Comparison of ENCODE assay signal across 19 mouse cellular contexts in genomic region chr3:157866251-157866650, GRCm38 (mm10). TPM values are rescaled to one million over a fixed set of nuclear protein-coding genes. Genes with fewer than 3 reads are reported as not detected.
A peak's percentile ranks its signal among the peaks of the same experiment; 100 is the strongest.
DNase-seq lines count a peak whose midpoint lies in the region; ATAC-seq and TF ChIP-seq lines count a peak whose summit lies in the region.
"Had no signal": no experiment of that assay in that cellular context is flagged by ENCODE, and none has a peak within 500 bp of the region (broad histone marks: within the 10 kb centered on the region; RNA-seq: fewer than 3 reads in every experiment).

No protein-coding gene starts in this region.

- no peaks in the 10 kb centered on the region for H3K36me3 ChIP-seq in kidney, embryonic 14.5 days (ENCODE audit: control insufficient read depth, insufficient read depth, low read length)
- H3K36me3 ChIP-seq in kidney, postnatal 0 days (ENCODE audit: insufficient read depth, low read length) = no peaks in the 10 kb centered on the region
- H3K36me3 ChIP-seq in intestine, embryonic 15.5 days = no peaks in the 10 kb centered on the region
- H3K36me3 ChIP-seq in myocyte (ENCODE audit: control insufficient read depth, insufficient read depth) = no peaks in the 10 kb centered on the region
- H3K36me3 ChIP-seq: embryonic facial prominence, embryonic 12.5 days; heart, embryonic 12.5 days; hindbrain, embryonic 12.5 days had no signal

- H3K4me2 ChIP-seq in kidney, embryonic 14.5 days (replicated peaks; ENCODE audit: low read depth, low read length) = no peak overlapping the region
- no peak overlapping the region for H3K4me2 ChIP-seq in kidney, postnatal 0 days (ENCODE audit: low read length)
- peak overlapping the region; percentile 30; the same call in 1 of the 2 replicates for H3K4me2 ChIP-seq in intestine, embryonic 15.5 days (replicated peaks)
- peak overlapping the region; percentile 1 for H3K4me2 ChIP-seq in myocyte (ENCODE audit: low read depth)
- H3K4me2 ChIP-seq: embryonic facial prominence, embryonic 12.5 days; heart, embryonic 12.5 days; hindbrain, embryonic 12.5 days had no signal

- no peaks in the 10 kb centered on the region for H3K9me3 ChIP-seq in kidney, embryonic 14.5 days (ENCODE audit: control insufficient read depth, low read length)
- no peaks in the 10 kb centered on the region for H3K9me3 ChIP-seq in kidney, postnatal 0 days (replicated peaks; ENCODE audit: low read length)
- no peaks in the 10 kb centered on the region for H3K9me3 ChIP-seq in intestine, embryonic 15.5 days
- H3K9me3 ChIP-seq: embryonic facial prominence, embryonic 12.5 days; heart, embryonic 12.5 days; hindbrain, embryonic 12.5 days had no signal

- no peaks in the 10 kb centered on the region for H3K4me1 ChIP-seq in kidney, embryonic 14.5 days (ENCODE audit: control insufficient read depth, insufficient read depth, low read length)
- no peaks in the 10 kb centered on the region for H3K4me1 ChIP-seq in kidney, postnatal 0 days (replicated peaks; ENCODE audit: insufficient read depth, low read length)
- H3K4me1 ChIP-seq in intestine, embryonic 15.5 days (replicated peaks) = no peaks in the 10 kb centered on the region
- H3K4me1 ChIP-seq: embryonic facial prominence, embryonic 12.5 days; heart, embryonic 12.5 days; hindbrain, embryonic 12.5 days had no signal

- no peak for TF ChIP-seq POLR2A in myocyte (IDR thresholded peaks at IDR 0.05; ENCODE audit: insufficient read length, low read depth)

- no peak overlapping the region for H3K4me3 ChIP-seq in kidney, embryonic 14.5 days (ENCODE audit: low read length)
- no peak overlapping the region for H3K4me3 ChIP-seq in kidney, postnatal 0 days (replicated peaks; ENCODE audit: low read depth, low read length)
- no peak overlapping the region for H3K4me3 ChIP-seq in intestine, embryonic 15.5 days (replicated peaks)
- H3K4me3 ChIP-seq in myocyte = no peak overlapping the region
- H3K4me3 ChIP-seq: embryonic facial prominence, embryonic 12.5 days; heart, embryonic 12.5 days; hindbrain, embryonic 12.5 days had no signal

- no peaks in the 10 kb centered on the region for H3K27me3 ChIP-seq in kidney, embryonic 14.5 days (ENCODE audit: control insufficient read depth, insufficient read depth, low read length)
- no peaks in the 10 kb centered on the region for H3K27me3 ChIP-seq in kidney, postnatal 0 days (ENCODE audit: insufficient read depth, low read length)
- H3K27me3 ChIP-seq in intestine, embryonic 15.5 days (replicated peaks) = no peaks in the 10 kb centered on the region
- H3K27me3 ChIP-seq in myocyte (ENCODE audit: control insufficient read depth, insufficient read depth, insufficient read length) = no peaks in the 10 kb centered on the region
- H3K27me3 ChIP-seq: embryonic facial prominence, embryonic 12.5 days; heart, embryonic 12.5 days; hindbrain, embryonic 12.5 days; Patski had no signal

- no peak overlapping the region for H3ac ChIP-seq in myocyte (ENCODE audit: control insufficient read depth, insufficient read length)

- H3K27ac ChIP-seq in kidney, embryonic 14.5 days (ENCODE audit: low read depth, low read length) = no peak overlapping the region
- no peak overlapping the region for H3K27ac ChIP-seq in kidney, postnatal 0 days
- no peak overlapping the region for H3K27ac ChIP-seq in intestine, embryonic 15.5 days
- H3K27ac ChIP-seq: embryonic facial prominence, embryonic 12.5 days; hindbrain, embryonic 12.5 days had no signal

- intact Hi-C loops in gastrocnemius, postnatal 36 days (cut with DNase I) = no loop called here

- WGBS in kidney, embryonic 14.5 days = 38% methylated on average over 4 of the region's 4 CpGs
- WGBS in kidney, postnatal 0 days = 42% methylated on average over 4 of the region's 4 CpGs
- 52% methylated on average over 4 of the region's 4 CpGs for WGBS in intestine, embryonic 15.5 days

- H3K79me2 ChIP-seq in myocyte (ENCODE audit: control insufficient read depth, insufficient read depth) = no peaks in the 10 kb centered on the region

- no peak for TF ChIP-seq CTCF in kidney, postnatal 0 days (IDR thresholded peaks at IDR 0.05; ENCODE audit: low read depth)

- no peak overlapping the region for H3K9ac ChIP-seq in kidney, embryonic 14.5 days (ENCODE audit: low read depth, low read length)
- no peak overlapping the region for H3K9ac ChIP-seq in kidney, postnatal 0 days (ENCODE audit: low read depth, low read length)
- no peak overlapping the region for H3K9ac ChIP-seq in intestine, embryonic 15.5 days
- H3K9ac ChIP-seq: embryonic facial prominence, embryonic 12.5 days; heart, embryonic 12.5 days; hindbrain, embryonic 12.5 days had no signal

- DNase-seq in kidney, adult 11 months = peak; percentile 8
- no peak for DNase-seq in kidney, postnatal 0 days (ENCODE audit: low spot score)
- no peak for DNase-seq in kidney, adult 18-20 months
- no peak for DNase-seq in gastrocnemius, adult 18-20 months (ENCODE audit: low spot score)
- no peak for DNase-seq in gastrocnemius, postnatal 36 days
- DNase-seq: adrenal gland, postnatal 14 days; cerebellum, adult 11-12 months; cerebellum, adult 9-10 months; cerebellum, postnatal 25 days; gastrocnemius, postnatal 14 days had no signal

- no peak for ATAC-seq in kidney, embryonic 14.5 days (ENCODE audit: low FRiP score, low TSS enrichment)
- 0 out of 2 replicates have a peak, but pooled peaks have one; percentile 33 for ATAC-seq in kidney, postnatal 0 days (replicated peaks; ENCODE audit: low FRiP score, low read depth)
- ATAC-seq in intestine, embryonic 15.5 days = peak; percentile 92
- ATAC-seq: activated CD4-positive, CD25-positive, alpha-beta regulatory T cell, adult 4 months; forebrain, embryonic 16.5 days had no signal

TF ChIP-seq in myocyte, 11 proteins besides CTCF, POLR2A, EP300 and RAD21:
- TF ChIP-seq MYOD1 (IDR thresholded peaks at IDR 0.05; ENCODE audit: control insufficient read depth in 1 of 3, insufficient read length in 2 of 3, low read depth in 2 of 3) = no peak
- no peak for TF ChIP-seq USF1 (IDR thresholded peaks at IDR 0.05; ENCODE audit: low read depth)
- no peak for TF ChIP-seq SRF (IDR thresholded peaks at IDR 0.05; ENCODE audit: control insufficient read depth, insufficient read length, low read depth)
- TF ChIP-seq POLR2AphosphoS2 (IDR thresholded peaks at IDR 0.05; ENCODE audit: insufficient read length, low read depth) = no peak
- no peak for TF ChIP-seq MYOG (IDR thresholded peaks at IDR 0.05; ENCODE audit: control insufficient read depth in 1 of 3, insufficient read depth in 1 of 3, insufficient read length in 2 of 3, low read depth in 2 of 3)
- TF ChIP-seq REST (IDR thresholded peaks at IDR 0.05; ENCODE audit: insufficient read depth, insufficient read length) = no peak
- TF ChIP-seq E2F4 (IDR thresholded peaks at IDR 0.05; ENCODE audit: insufficient read depth) = no peak
- TF ChIP-seq CEBPB (IDR thresholded peaks at IDR 0.05; ENCODE audit: insufficient read depth, poor library complexity, severe bottlenecking) = no peak
- no peak for TF ChIP-seq TCF12 (IDR thresholded peaks at IDR 0.05; ENCODE audit: insufficient read depth, poor library complexity, severe bottlenecking)
- TF ChIP-seq TCF3 (IDR thresholded peaks at IDR 0.05; ENCODE audit: insufficient read length, low read depth) = no peak
- no peak for TF ChIP-seq MAX (IDR thresholded peaks at IDR 0.05; ENCODE audit: low read depth)

RNA-seq across cellular contexts. Expression of gene Cth, which starts 58.6 kb away (rescaled TPM):
- polyA plus RNA-seq in kidney, embryonic 14.5 days (2014; fragmentation: Nextera tagmentation; extraction: Ambion mirVana) = 32.6 and 33.8 TPM in 2 replicates
- 76.8 and 83.6 TPM in 2 replicates for polyA plus RNA-seq in kidney, postnatal 0 days (2015; fragmentation: Nextera tagmentation; extraction: Ambion mirVana)
- 54.0 and 58.1 TPM in 2 replicates for polyA plus RNA-seq in intestine, embryonic 15.5 days (2015; fragmentation: Nextera tagmentation; extraction: Ambion mirVana)
- 66.6 TPM for polyA plus RNA-seq in myocyte (2012; fragmentation: generic; extraction: Trizol)
- 1 to 10 TPM; 2.7 to 4.3 TPM for total RNA-seq in gastrocnemius, adult 18-20 months (2021)
- total RNA-seq in gastrocnemius, postnatal 36 days (2021) = 1 to 10 TPM; 2.2 to 4.3 TPM

Comparison
In these comparisons a context has a peak if more than half of its experiments do, and no peak if none do; other contexts are left out.
1. H3K4me2 ChIP-seq: peak in intestine, embryonic 15.5 days (single experiment) and myocyte (single experiment); none in kidney, embryonic 14.5 days (single experiment) and kidney, postnatal 0 days (single experiment).